Mouse (Mus musculus) embryo, embryonic 10.5 days (tissue): ENCODE measurements at regions not wholly inside any gene's neighbourhood (a gene's known extent, or its start where the extent isn't known, plus 50 kb on each side); places are given as distances from the start of the nearest gene placed in this dataset.

Experiments used
- DNase-seq: peaks from one replicate; pipeline ENCODE4 v3.0.0-alpha.2; 2015; ENCODE audit warnings: low spot score

DNA sequence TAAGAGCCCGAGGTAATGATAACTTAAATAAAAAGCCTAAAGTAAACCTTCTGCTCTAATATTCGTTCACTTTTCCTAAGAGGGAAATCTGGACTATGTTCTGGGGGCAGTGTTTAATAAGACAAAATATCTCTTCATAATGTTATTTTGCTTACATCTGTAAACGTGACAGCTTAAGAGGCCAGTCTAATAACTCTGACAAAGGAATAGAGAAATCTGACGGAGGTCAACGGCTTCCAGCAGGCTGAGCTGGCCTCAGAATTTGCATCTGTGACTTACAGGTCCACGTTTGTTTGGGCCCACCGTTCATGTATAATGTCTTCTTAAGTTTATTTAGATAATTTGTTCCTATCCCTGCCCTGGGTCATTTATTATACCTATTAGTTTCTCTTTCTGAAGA, 99.6 kb upstream of the Fam241a start:
- no peak for DNase-seq

DNA sequence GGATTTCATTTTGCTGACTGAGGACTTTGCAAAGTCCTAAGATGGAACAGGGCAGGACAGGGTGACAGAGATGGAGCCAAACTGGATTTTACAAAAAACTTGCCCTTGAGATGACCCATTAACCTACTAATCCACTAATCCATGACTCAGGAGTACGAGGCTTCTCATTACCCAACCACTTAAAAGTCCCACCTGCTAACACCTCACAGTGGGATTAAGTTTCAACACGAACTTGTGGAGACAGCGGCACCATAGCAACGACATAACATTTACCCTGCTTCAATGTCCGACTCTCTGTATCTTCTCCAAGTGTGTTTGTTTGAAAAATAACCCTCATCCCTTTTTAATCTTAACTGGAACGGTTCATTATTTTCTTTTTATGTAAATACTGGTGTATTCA, 91.5 kb upstream of the Fam241a start:
- no peak for DNase-seq

DNA sequence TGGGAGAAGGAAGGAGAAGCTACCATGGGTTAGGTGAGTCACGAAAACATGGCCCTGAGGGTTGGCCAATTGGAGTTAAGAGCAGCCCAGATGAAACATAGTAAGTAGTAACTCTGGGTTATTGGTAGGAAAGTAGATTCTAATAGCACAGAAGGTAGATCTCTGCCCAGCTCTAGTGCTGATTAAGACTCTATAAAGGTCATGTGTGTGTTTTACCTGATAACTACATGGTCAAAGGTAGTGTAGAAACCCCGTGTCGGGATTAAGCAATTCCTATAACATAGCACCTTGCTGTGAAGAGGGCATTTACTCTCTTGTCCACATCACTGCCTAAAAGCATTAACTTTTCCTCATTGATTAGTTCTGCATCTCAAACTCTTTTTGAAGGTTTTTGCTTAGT, 89.0 kb upstream of the Fam241a start:
- no peak for DNase-seq

DNA sequence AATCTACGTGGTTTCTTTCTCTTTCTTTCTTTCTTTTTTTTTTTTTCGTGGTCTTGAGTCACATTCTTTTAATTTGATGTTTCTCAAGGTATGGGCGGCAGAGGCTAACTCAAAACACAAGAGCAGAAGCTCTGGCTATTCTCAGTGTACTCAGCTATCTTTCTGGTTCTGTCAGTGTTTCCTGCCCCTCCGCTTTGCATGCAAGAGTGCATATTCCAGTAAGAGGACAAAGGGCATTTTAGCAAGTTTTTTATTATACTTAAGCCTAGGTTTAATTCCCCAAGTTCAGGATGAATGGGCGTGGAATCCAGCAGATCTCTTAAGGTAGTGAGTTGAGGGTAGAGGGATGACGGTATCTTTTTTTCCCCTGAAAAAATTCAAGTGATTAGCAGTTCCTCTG, 81.1 kb upstream of the Fam241a start:
- no peak for DNase-seq

DNA sequence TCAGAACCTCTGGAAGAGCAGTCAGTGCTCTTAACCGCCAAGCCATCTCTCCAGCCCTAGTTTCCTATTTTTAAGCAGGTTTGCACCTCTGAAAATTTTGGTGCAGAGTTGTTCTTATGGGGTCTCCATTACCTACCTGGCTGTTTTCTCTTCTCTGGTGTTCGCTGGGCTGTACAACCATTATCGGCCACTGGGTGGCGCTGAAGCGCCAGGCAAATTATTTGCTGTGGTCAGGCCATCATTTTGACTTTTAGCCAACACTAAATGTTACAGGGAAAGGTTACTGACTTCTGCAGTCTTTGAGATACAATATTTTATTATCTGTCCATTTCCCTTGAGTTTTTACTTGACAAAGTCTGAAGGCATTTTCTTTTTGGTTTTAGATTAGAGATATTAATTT, 74.8 kb upstream of the Fam241a start:
- peak; percentile 80 for DNase-seq

DNA sequence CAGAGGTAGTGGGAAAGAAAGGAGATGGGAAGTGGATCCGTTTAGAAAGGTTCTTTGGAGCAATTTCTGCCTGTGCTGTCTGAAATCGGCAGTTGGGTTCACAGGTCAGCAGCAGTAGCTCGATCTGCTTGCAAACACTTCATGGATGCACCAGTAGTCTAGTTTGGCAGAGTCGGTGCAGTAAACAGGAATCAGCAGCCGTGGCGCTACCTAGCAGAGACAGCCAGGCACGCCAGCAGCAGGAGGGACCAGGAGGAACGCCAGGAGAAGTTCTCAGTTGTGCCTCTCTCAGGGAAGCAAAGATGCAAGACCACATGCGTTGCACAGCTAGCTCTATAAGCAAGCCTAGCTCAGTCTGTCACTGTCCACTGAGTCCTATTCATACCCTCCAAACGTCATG, 71.0 kb upstream of the Fam241a start:
- DNase-seq = no peak

DNA sequence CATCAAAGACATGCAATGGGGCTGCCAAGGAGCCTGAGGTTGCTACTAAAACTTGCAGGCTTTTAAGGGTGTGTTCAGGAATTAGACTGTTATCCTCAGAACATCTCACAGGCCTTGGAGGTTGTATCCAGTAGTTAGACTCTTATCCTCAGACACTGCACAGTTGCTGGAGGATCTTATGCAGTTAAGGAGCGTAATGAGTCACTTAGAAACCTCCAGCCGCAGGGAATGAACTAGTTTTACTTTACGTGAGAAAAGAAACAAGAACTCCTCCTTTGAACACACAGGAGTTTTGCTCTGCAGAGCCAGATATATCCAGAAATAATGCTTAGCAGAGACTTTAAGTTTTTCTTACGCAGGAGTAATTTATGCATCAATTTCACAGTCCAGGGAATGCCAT, 70.1 kb upstream of the Fam241a start:
- no peak for DNase-seq

DNA sequence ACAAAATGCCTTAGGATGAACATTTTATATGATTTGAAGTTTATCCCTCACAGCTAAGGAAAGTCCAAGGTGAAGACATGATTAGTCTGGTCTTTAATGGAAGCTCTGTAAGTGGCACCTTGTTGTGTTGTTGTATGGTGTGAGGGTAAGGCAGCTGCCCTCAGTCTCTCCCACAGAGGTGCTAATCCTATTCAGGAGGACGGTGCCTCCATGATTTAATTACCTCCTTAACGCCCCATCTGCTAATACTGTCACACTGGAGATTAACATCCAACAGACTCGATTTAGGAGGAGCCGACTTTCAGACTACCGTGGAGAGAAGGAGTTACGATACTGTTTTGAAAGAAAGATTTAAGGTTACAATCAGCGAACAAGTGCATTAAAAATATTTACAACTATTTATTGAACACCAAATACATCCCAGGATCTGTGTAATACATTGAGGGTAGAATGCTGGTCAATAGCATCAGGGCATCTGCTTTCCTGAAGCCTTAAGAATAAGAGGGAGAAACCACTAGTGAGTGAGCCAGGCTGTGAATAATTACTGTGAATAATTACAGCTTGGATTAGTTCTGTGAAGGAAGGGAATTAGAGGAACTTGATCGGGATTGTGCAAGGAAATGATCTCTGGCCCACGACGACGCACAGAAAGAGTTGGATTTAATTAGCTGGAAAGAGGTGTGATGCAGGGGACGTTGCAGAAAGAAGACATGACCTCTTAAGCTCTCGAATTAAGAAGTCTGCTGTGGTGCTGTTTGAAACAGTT, 63.0 kb upstream of the Fam241a start:
- DNase-seq = peak; percentile 13

DNA sequence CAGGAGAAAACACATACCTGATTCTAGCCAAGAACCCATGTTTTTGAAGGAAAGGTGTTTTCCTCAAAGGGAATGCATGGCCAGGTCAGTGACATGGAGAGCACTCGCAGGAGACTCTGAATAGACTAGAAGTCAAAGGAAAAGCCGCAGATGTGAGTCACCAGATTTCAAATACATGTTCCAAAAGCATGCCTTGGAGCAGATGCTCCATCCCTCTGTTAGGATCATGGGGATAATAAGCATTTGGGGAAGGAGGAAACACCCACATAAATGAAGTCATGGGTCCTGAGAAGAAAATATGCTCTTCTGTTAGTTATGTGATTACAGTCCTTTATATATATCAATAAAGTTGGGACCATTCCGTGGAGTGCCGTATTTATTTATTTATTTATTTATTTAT, 58.7 kb upstream of the Fam241a start:
- DNase-seq = no peak

DNA sequence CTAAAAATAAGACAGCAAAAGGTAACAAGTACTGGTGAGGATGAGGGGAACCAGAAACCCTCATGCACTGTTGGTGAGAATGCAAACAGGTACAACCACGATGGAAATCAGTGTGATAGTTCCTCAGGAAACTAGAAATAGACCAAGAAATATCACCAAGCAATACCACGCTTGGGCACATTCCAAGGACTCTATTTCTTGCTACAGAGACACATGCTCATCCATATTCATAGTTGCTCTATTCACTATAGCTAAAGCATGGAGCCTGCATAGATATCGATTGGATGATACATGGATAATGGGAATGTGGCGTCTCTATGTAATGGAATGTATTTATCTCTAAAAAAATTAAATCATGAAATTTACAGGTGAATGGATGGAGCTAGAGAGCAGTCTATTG, 57.5 kb upstream of the Fam241a start:
- no peak for DNase-seq

DNA sequence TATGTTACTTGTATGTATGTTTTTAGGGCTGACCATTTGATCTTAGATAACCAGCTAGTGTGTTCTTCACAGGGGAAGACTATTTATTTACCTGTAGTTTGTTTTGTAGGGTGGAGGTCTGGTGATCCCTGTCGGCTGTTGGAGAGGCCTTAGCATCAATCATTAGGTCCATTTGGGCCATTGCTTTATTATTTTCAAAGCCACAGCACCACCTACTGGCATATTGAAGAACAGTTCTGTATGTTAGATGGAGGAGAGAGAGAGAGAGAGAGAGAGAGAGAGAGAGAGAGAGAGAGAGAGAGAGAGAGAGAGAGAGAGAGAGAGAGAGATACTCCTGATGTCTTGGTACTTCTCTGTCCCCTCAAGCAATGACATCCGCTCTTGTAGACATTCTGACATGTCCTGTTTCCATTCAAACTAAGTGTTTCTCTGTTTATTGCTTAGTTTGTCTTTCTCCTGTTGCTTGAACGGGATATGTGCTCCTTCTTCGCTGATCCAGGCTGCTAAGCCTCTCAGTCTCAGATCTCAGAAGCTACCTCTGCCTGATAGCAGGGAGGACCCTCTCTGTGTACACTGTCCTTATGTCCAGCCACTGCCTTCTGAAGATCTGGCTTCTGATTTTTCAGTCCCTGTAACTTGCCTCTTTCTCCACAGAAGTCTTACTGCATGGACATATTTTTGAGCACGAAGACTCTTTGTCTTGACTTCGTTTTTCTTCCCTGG, 52.9 kb upstream of the Fam241a start:
- peak; percentile 88 for DNase-seq

DNA sequence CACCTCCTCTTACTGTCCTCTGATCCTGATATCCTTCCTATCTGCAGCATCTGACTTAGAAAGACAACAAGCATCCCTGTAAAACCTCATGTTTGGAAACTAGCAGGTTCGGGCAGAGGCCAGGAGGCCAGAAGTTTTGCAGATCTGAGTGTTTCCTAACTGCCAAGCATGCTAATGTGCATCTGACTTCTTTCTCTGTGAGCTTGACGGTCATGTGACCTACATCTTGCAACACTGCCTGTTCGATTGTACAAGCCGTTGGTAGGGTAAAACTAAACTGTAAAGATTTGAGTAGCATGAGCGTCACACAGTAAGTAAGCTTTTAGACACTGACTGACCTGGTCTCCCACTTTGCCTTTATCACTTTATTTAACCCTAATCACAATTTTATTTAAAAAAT, 52.2 kb upstream of the Fam241a start:
- no peak for DNase-seq
